Mouse (Mus musculus) embryonic facial prominence, embryonic 12.5 days (tissue): ENCODE data around the gene Gulp1. TPM values are rescaled to one million over a fixed set of nuclear protein-coding genes. Genes with fewer than 3 reads are reported as not detected.

ENCODE experiments used
- ATAC-seq: fragments of 200-750 bp; cut with Nextera tagmentation; 2 replicates; pipeline ENCODE4 v1.8.0; 2017; ENCODE audit not compliant: insufficient number of reproducible peaks, insufficient read depth, low FRiP score, low TSS enrichment
- H3K27ac ChIP-seq: fragments of 300-500 bp; sonication (generic); 2 replicates; pipeline ENCODE4 v1.5.1; 2016; ENCODE audit warnings: mild to moderate bottlenecking
- H3K27me3 ChIP-seq: fragments of 300-500 bp; sonication (generic); 2 replicates; pipeline ENCODE4 v1.6.1; 2016; ENCODE audit warnings: mild to moderate bottlenecking, moderate library complexity
- H3K36me3 ChIP-seq: fragments of 300-500 bp; sonication (generic); 2 replicates; pipeline ENCODE4 v1.6.1; 2016; ENCODE audit warnings: mild to moderate bottlenecking
- H3K4me1 ChIP-seq: fragments of 300-500 bp; sonication (generic); 2 replicates; pipeline ENCODE4 v1.6.1; 2016
- H3K4me2 ChIP-seq: fragments of 300-500 bp; sonication (generic); replicated peaks from 2 replicates; pipeline ENCODE4 v1.6.1; 2016; ENCODE audit warnings: mild to moderate bottlenecking, moderate library complexity
- H3K4me3 ChIP-seq: fragments of 300-500 bp; sonication (generic); 2 replicates; pipeline ENCODE4 v1.5.1; 2016; ENCODE audit warnings: mild to moderate bottlenecking
- H3K9ac ChIP-seq: fragments of 300-500 bp; sonication (generic); 2 replicates; pipeline ENCODE4 v1.6.1; 2016; ENCODE audit warnings: mild to moderate bottlenecking, moderate library complexity
- H3K9me3 ChIP-seq: fragments of 300-500 bp; sonication (generic); 2 replicates; pipeline ENCODE4 v1.6.1; 2016; ENCODE audit warnings: mild to moderate bottlenecking, moderate library complexity
- WGBS: fragments of 180-500 bp; shearing (Covaris S2); methylation state at CpG from one replicate; pipeline ENCODE4 v1.1.7; 2016; 5-methylcytosine and 5-hydroxymethylcytosine counted together
- polyA plus RNA-seq: library from polyadenylated mRNA; unstranded; fragments of >200 nt; fragmentation: Nextera tagmentation; extraction: Ambion mirVana; gene quantifications from 2 replicates; pipeline ENCODE4 v1.2.1, GENCODE M21; 2016

Gene Gulp1
- polyA plus RNA-seq, result 34.5 TPM in 2 replicates

DNA sequence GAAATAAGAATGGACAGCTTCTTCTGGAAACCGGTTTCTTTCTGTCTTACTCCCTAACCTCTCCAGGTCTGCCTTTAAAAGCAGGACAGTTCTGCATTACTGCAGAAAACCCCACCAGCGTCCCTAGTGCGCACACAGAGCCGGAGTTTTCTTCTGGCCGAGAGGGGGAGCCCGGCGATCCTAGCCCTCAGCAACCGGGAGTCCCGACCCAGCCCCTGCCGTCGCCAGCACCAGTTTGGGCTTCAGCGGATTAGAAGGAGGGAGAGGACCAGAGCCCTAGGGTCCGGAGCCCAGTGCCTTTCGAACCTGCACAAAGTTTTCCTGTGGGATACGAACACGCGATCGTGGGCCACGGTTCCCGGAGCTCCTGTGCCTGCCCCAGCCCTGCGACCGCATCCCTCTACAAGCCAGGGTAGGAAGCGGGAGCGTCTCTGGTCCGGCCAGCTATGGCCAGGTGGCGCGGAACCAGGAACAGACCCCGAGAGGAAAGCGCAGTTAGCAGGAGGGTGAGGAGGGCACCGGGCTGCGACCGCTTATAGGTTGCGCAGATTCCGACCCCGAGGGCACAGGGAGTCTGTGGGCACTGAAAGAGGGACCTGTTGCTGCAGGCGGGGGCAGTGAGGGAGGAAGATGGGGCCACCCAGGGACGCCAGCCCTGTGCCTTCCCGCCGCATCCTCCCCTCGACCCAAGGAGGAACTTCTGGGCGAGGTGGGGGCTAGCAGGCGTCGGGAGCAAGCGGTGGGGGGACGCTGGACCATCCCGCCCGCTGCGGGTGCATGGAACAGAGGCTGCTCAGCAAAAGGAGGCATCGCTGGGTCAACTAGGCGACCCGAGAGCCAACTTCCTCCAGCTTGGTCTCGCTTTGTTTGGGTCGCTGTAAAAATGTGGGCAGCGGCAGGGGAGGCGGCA is at the start of gene Gulp1:
TSS of gene Gulp1 (plus strand) at position 51 of the 910 bp plus-strand sequence.
- WGBS, result under 1% methylated on average over 55 of the region's 55 CpGs
- no peaks in the 10 kb centered on the region for H3K36me3 ChIP-seq
- H3K4me2 ChIP-seq, result peak within 1 kb of the TSS; percentile 63
- H3K9me3 ChIP-seq, result no peaks in the 10 kb centered on the region
- H3K4me1 ChIP-seq, result peaks cover 13% of the 10 kb centered on the region
- H3K4me3 ChIP-seq, result peak within 1 kb of the TSS; percentile 72
- peak within 1 kb of the TSS; percentile 94 for H3K27ac ChIP-seq
- H3K9ac ChIP-seq, result peak within 1 kb of the TSS; percentile 66
- no peaks in the 10 kb centered on the region for H3K27me3 ChIP-seq
- peak; percentile 89 for ATAC-seq

DNA sequence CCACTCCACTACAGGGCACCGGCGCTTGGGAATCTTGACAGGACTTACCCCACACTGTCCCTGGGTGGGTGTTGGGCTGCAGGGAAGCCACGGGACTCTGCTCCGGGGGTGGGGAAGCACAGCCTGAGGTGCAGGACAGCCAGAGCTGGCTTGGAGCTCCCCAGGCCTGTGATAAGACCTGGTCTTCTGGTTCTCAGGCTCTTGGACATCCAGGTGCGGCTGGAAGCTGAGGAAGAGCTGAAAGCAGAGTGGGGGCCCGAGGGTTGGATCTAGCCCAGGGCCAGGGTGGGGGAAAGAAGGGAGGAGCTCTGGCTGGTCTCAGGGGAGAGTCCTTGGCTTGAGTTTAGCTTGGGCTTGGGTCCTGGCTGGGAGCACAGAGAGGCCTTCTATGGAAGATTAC is 1.1 kb upstream of the Gulp1 start:
- Histone ChIP-seq H3K27me3 (no peaks in the 10 kb centered on the region), H3K4me3 (no peak overlapping the region), H3K36me3 (no peaks in the 10 kb centered on the region), H3K4me2 (no peak overlapping the region), H3K4me1 (peaks cover 13% of the 10 kb centered on the region), H3K9me3 (no peaks in the 10 kb centered on the region), H3K9ac (no peak overlapping the region), H3K27ac (no peak overlapping the region)
- WGBS, result 82% methylated on average over 6 of the region's 6 CpGs
- ATAC-seq, result no peak

GRCm38 (mm10) chr1:44552371-44552841 is 1.1 kb downstream of the Gulp1 start:
- Histone ChIP-seq H3K9ac (peak overlapping the region; percentile 66), H3K4me3 (peak overlapping the region; percentile 72), H3K4me2 (peak overlapping the region; percentile 63), H3K27ac (peak overlapping the region; percentile 94), H3K27me3 (no peaks in the 10 kb centered on the region), H3K9me3 (no peaks in the 10 kb centered on the region), H3K36me3 (no peaks in the 10 kb centered on the region), H3K4me1 (peaks cover 13% of the 10 kb centered on the region)
- WGBS, result 9% methylated on average over 15 of the region's 15 CpGs
- peak; percentile 49; the same call in 1 of the 2 replicates for ATAC-seq

DNA sequence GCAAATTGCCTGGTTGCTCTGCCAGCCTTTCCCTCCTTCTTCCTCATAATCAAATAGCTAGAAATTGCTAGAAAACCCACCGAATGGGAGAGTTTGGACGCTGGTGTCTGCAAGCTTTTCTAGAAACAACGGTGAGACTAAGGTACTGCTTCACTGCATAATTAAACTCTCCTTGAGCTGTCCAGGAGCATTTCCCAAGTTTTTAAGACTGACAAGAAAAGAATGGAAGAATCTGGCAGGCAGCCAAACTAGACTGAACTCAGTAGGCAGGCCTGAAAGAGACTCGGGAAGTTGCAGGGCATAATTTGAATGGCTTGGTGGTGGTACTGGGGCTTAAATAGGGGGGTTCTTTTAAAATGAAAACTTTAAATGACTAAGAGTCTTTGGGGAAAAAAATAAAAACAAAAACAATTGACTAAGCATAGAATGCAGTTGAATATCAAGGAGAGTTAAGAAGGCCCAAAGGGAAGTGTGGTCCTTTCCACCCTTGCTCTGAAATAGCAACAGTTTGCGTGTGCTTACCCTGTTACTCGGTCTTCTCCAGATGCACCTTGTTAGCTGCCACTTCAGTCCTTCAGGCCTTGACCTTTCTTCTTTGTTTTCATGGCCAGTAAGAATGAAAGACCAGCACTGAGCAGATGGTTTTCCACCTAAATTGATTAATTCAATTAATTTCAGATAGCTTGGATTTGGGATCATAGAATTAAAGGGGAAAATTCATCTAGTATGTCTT is 2.0 kb downstream of the Gulp1 start:
- H3K27ac ChIP-seq, result peak overlapping the region; percentile 94
- H3K4me2 ChIP-seq, result peak overlapping the region; percentile 63
- no peaks in the 10 kb centered on the region for H3K27me3 ChIP-seq
- WGBS, result 26% methylated on average over 6 of the region's 6 CpGs
- no peak for ATAC-seq
- peaks cover 13% of the 10 kb centered on the region for H3K4me1 ChIP-seq
- H3K9me3 ChIP-seq, result no peaks in the 10 kb centered on the region
- H3K9ac ChIP-seq, result no peak overlapping the region
- no peaks in the 10 kb centered on the region for H3K36me3 ChIP-seq
- H3K4me3 ChIP-seq, result peak overlapping the region; percentile 72

DNA sequence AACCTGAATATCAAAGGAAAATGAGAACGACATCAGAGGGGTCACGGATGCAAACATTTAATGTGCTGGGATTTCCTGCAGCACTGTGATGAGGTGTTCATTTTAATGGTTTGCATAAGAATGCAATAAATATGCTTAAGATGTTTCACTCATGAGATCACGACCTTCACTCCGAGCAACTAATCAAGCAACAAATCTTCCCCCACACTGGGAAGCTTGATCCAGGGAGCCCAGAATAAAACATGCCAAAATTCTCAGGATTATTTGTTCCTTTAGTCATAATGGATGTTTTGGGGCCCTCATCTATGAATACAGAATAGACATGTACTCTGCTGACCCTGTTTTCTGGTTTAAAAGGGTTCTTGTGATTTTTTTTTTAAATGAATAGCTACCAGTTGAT is 16.1 kb downstream of the Gulp1 start:
- no peak for ATAC-seq
- H3K27me3 ChIP-seq, result no peaks in the 10 kb centered on the region
- no peaks in the 10 kb centered on the region for H3K9me3 ChIP-seq
- no peaks in the 10 kb centered on the region for H3K4me1 ChIP-seq
- 67% methylated on average over 4 of the region's 4 CpGs for WGBS
- no peak overlapping the region for H3K4me2 ChIP-seq
- H3K4me3 ChIP-seq, result no peak overlapping the region
- no peaks in the 10 kb centered on the region for H3K36me3 ChIP-seq
- no peak overlapping the region for H3K9ac ChIP-seq
- no peak overlapping the region for H3K27ac ChIP-seq

DNA sequence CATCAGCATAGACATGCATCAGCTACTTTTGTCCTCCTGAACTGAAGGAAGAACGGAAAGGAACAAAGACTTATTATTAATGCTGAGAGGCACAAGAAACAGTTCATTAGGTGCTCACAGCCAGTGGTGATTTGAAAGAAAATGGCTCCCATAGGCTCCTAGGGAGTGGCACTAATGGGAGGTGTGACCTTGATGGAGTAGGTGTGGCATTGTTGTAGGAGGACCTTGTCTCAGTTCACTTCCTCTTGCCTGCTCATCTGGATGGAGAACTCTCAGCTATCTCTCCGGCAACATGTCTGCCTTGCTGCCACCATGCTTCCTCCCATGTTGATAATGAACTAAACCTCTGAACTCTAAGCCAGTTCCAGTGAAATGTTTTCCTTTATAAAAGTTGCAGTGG is 17.0 kb downstream of the Gulp1 start:
- Histone ChIP-seq H3K9ac (no peak overlapping the region), H3K4me2 (no peak overlapping the region), H3K27ac (no peak overlapping the region), H3K4me1 (no peaks in the 10 kb centered on the region), H3K27me3 (no peaks in the 10 kb centered on the region), H3K9me3 (no peaks in the 10 kb centered on the region), H3K36me3 (no peaks in the 10 kb centered on the region), H3K4me3 (no peak overlapping the region)
- 91% methylated on average over 2 of the region's 2 CpGs for WGBS
- ATAC-seq, result no peak

- no peaks in the 10 kb centered on the region for H3K27me3 ChIP-seq
- H3K9me3 ChIP-seq, result no peaks in the 10 kb centered on the region
- no peak for ATAC-seq
- H3K27ac ChIP-seq, result no peak overlapping the region
- H3K4me1 ChIP-seq, result no peaks in the 10 kb centered on the region
- no peaks in the 10 kb centered on the region for H3K36me3 ChIP-seq
- H3K4me2 ChIP-seq, result no peak overlapping the region
- no peak overlapping the region for H3K9ac ChIP-seq
- no peak overlapping the region for H3K4me3 ChIP-seq
- 53% methylated on average over 1 of the region's 1 CpGs for WGBS
Measured at GRCm38 (mm10) chr1:44576001-44576400, 24.7 kb downstream of the Gulp1 start.

- Histone ChIP-seq H3K27me3 (no peaks in the 10 kb centered on the region), H3K9ac (no peak overlapping the region), H3K4me1 (no peaks in the 10 kb centered on the region), H3K4me2 (no peak overlapping the region), H3K36me3 (no peaks in the 10 kb centered on the region), H3K27ac (no peak overlapping the region), H3K4me3 (no peak overlapping the region), H3K9me3 (no peaks in the 10 kb centered on the region)
- ATAC-seq, result no peak
- 76% methylated on average over 2 of the region's 2 CpGs for WGBS
Measured at GRCm38 (mm10) chr1:44576610-44577009, 25.3 kb downstream of the Gulp1 start.

GRCm38 (mm10) chr1:44580390-44580789 is 29.1 kb downstream of the Gulp1 start:
- Histone ChIP-seq H3K36me3 (no peaks in the 10 kb centered on the region), H3K4me1 (peaks cover 10% of the 10 kb centered on the region), H3K9me3 (no peaks in the 10 kb centered on the region), H3K27ac (no peak overlapping the region), H3K27me3 (no peaks in the 10 kb centered on the region), H3K9ac (no peak overlapping the region), H3K4me3 (no peak overlapping the region), H3K4me2 (no peak overlapping the region)
- no peak for ATAC-seq
- WGBS, result 75% methylated on average over 3 of the region's 3 CpGs

- Histone ChIP-seq H3K27me3 (no peaks in the 10 kb centered on the region), H3K27ac (peak overlapping the region; percentile 14; the same call in 1 of the 2 replicates), H3K4me1 (peaks cover 10% of the 10 kb centered on the region), H3K9me3 (no peaks in the 10 kb centered on the region), H3K4me2 (no peak overlapping the region), H3K4me3 (no peak overlapping the region), H3K9ac (no peak overlapping the region), H3K36me3 (no peaks in the 10 kb centered on the region)
- peak; percentile 89 for ATAC-seq
- WGBS, result 3% methylated on average over 3 of the region's 3 CpGs
Measured at GRCm38 (mm10) chr1:44584886-44585385, 33.6 kb downstream of the Gulp1 start.

- Histone ChIP-seq H3K4me1 (no peaks in the 10 kb centered on the region), H3K9ac (no peak overlapping the region)
Measured at GRCm38 (mm10) chr1:44591742-44592141, 40.4 kb downstream of the Gulp1 start.

More at GRCm38 (mm10) chr1:44591742-44592141, 40.4 kb downstream of the Gulp1 start:
- Histone ChIP-seq H3K4me2 (no peak overlapping the region), H3K36me3 (no peaks in the 10 kb centered on the region), H3K27me3 (no peaks in the 10 kb centered on the region), H3K27ac (no peak overlapping the region), H3K9me3 (no peaks in the 10 kb centered on the region), H3K4me3 (no peak overlapping the region)
- ATAC-seq, result no peak
- whole genome bisulfite sequencing, result 16% methylated on average over 3 of the region's 3 CpGs
